ENCODE assay signal across 23 mouse cellular contexts in the genomic region with DNA sequence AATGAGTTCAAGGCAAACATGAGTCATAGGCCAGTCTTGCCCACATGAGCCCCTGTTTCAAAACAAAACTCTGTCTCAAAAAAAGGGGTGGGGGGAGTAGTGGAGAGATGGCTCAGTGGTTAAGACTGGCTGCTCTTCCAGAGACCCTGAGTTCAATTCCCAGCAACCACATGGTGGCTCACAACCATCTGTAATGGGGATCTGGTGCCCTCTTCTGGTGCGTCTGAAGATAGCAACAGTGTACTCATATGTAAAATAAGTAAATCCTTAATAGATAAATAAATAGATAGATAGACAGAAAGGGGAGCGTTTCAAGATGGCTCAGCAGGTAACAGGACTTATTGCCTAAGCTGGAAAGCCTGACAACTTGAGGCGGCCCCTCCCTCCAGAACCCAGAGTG. TPM values are rescaled to one million over a fixed set of nuclear protein-coding genes. Genes with fewer than 3 reads are reported as not detected.
A peak's percentile ranks its signal among the peaks of the same experiment; 100 is the strongest.
DNase-seq lines count a peak whose midpoint lies in the region; ATAC-seq and TF ChIP-seq lines count a peak whose summit lies in the region.
"Had no signal": no experiment of that assay in that cellular context is flagged by ENCODE, and none has a peak within 500 bp of the region (broad histone marks: within the 10 kb centered on the region; RNA-seq: fewer than 3 reads in every experiment).

No protein-coding gene starts in this region.

- TF ChIP-seq EP300 in lung, postnatal 0 days (IDR thresholded peaks at IDR 0.05), result no peak

- no peak overlapping the region for H3K4me2 ChIP-seq in kidney, postnatal 0 days (ENCODE audit: low read length)
- no peak overlapping the region for H3K4me2 ChIP-seq in lung, postnatal 0 days (replicated peaks; ENCODE audit: low read depth, low read length)
- H3K4me2 ChIP-seq: embryonic facial prominence, embryonic 13.5 days; heart, embryonic 11.5 days; hindbrain, embryonic 13.5 days; liver, embryonic 15.5 days; midbrain, embryonic 15.5 days had no signal

- H3K4me3 ChIP-seq in kidney, postnatal 0 days (replicated peaks; ENCODE audit: low read depth, low read length), result no peak overlapping the region
- H3K4me3 ChIP-seq in lung, postnatal 0 days (ENCODE audit: low read depth, low read length), result no peak overlapping the region
- H3K4me3 ChIP-seq: embryonic facial prominence, embryonic 13.5 days; hindbrain, embryonic 13.5 days; limb, embryonic 10.5 days; liver, embryonic 15.5 days; midbrain, embryonic 15.5 days; myocyte had no signal

- no peaks in the 10 kb centered on the region for H3K36me3 ChIP-seq in kidney, postnatal 0 days (ENCODE audit: insufficient read depth, low read length)
- H3K36me3 ChIP-seq in lung, postnatal 0 days (ENCODE audit: insufficient read depth, low read length), result no peaks in the 10 kb centered on the region
- H3K36me3 ChIP-seq: liver, embryonic 15.5 days; midbrain, embryonic 15.5 days had no signal

- no peak overlapping the region for H3K9ac ChIP-seq in kidney, postnatal 0 days (ENCODE audit: low read depth, low read length)
- no peak overlapping the region for H3K9ac ChIP-seq in lung, postnatal 0 days (replicated peaks; ENCODE audit: low read depth)
- H3K9ac ChIP-seq: embryonic facial prominence, embryonic 13.5 days; hindbrain, embryonic 13.5 days; liver, embryonic 15.5 days; midbrain, embryonic 15.5 days had no signal

- no peak for ATAC-seq in kidney, postnatal 0 days (replicated peaks; ENCODE audit: low FRiP score, low read depth)
- no peak for ATAC-seq in lung, postnatal 0 days
- ATAC-seq: forebrain, embryonic 16.5 days; midbrain, embryonic 15.5 days; Patski had no signal

- no peaks in the 10 kb centered on the region for H3K4me1 ChIP-seq in kidney, postnatal 0 days (replicated peaks; ENCODE audit: insufficient read depth, low read length)
- H3K4me1 ChIP-seq in lung, postnatal 0 days (ENCODE audit: insufficient read depth, low read depth, low read length), result peaks cover 19% of the 10 kb centered on the region
- H3K4me1 ChIP-seq: hindbrain, embryonic 13.5 days; limb, embryonic 10.5 days; liver, embryonic 15.5 days; midbrain, embryonic 15.5 days had no signal

- peak; percentile 42 for TF ChIP-seq CTCF in kidney, postnatal 0 days (IDR thresholded peaks at IDR 0.05; ENCODE audit: low read depth)
- peak; percentile 37 for TF ChIP-seq CTCF in lung, postnatal 0 days (IDR thresholded peaks at IDR 0.05)

- DNase-seq in kidney, postnatal 0 days (ENCODE audit: low spot score), result no peak
- DNase-seq in kidney, adult 9 months, result no peak
- no peak for DNase-seq in lung, postnatal 0 days (ENCODE audit: low spot score)
- DNase-seq in lung, postnatal 10 days, result no peak
- DNase-seq in R1 (ENCODE audit: low read depth, low spot score), result peak; percentile 52
- DNase-seq in yolk sac, embryonic 10.5 days (ENCODE audit: low spot score), result no peak
- no peak for DNase-seq in kidney, postnatal 25 days
- DNase-seq: adrenal gland, postnatal 14 days; cerebellum, adult 11 months; cerebellum, postnatal 10 days; heart, postnatal 10 days; kidney, postnatal 10 days; lung, postnatal 36 days; right cerebral cortex, postnatal 25 days had no signal

- H3K9me3 ChIP-seq in kidney, postnatal 0 days (replicated peaks; ENCODE audit: low read length), result no peaks in the 10 kb centered on the region
- no peaks in the 10 kb centered on the region for H3K9me3 ChIP-seq in lung, postnatal 0 days (ENCODE audit: low read length)
- H3K9me3 ChIP-seq: embryonic facial prominence, embryonic 13.5 days; hindbrain, embryonic 13.5 days; limb, embryonic 10.5 days; liver, embryonic 15.5 days; midbrain, embryonic 15.5 days had no signal

- no peaks in the 10 kb centered on the region for H3K27me3 ChIP-seq in kidney, postnatal 0 days (ENCODE audit: insufficient read depth, low read length)
- H3K27me3 ChIP-seq in lung, postnatal 0 days (replicated peaks; ENCODE audit: insufficient read depth, low read length), result no peaks in the 10 kb centered on the region
- H3K27me3 ChIP-seq: embryonic facial prominence, embryonic 13.5 days; hindbrain, embryonic 13.5 days; liver, embryonic 15.5 days; midbrain, embryonic 15.5 days; Patski had no signal

- 91% methylated on average over 3 of the region's 3 CpGs for WGBS in kidney, postnatal 0 days
- 91% methylated on average over 3 of the region's 3 CpGs for WGBS in lung, postnatal 0 days

- no peak overlapping the region for H3K27ac ChIP-seq in kidney, postnatal 0 days
- no peak overlapping the region for H3K27ac ChIP-seq in lung, postnatal 0 days (ENCODE audit: low read length)
- H3K27ac ChIP-seq: embryonic facial prominence, embryonic 13.5 days; hindbrain, embryonic 13.5 days; limb, embryonic 10.5 days; liver, embryonic 15.5 days; midbrain, embryonic 15.5 days had no signal

RNA-seq across cellular contexts. Expression of a gene that starts 14.0 kb away (rescaled TPM):
- polyA plus RNA-seq in kidney, postnatal 0 days (2015; fragmentation: Nextera tagmentation; extraction: Ambion mirVana), result 127 TPM in 2 replicates
- 120 and 135 TPM in 2 replicates for polyA plus RNA-seq in lung, postnatal 0 days (2015; fragmentation: Nextera tagmentation; extraction: Ambion mirVana)

RNA-seq across cellular contexts. Expression of a gene that starts 15.7 kb away (rescaled TPM):
- polyA plus RNA-seq in kidney, postnatal 0 days (2015; fragmentation: Nextera tagmentation; extraction: Ambion mirVana), result 16.6 and 17.5 TPM in 2 replicates
- 22.8 and 29.1 TPM in 2 replicates for polyA plus RNA-seq in lung, postnatal 0 days (2015; fragmentation: Nextera tagmentation; extraction: Ambion mirVana)
- polyA plus RNA-seq: heart, embryonic 11.5 days; limb, embryonic 10.5 days had no signal
